Mouse (Mus musculus): ENCODE data around the gene Tomm40l. TPM values are rescaled to one million over a fixed set of nuclear protein-coding genes. Genes with fewer than 3 reads are reported as not detected.
"Not testable (repeated sequence)": the region's sequence is repeated elsewhere in the genome, so short reads cannot be mapped to it uniquely, and the experiment has no call there.

The Tomm40l gene
- polyA plus RNA-seq, 1 experiment = 2.2 TPM

DNA sequence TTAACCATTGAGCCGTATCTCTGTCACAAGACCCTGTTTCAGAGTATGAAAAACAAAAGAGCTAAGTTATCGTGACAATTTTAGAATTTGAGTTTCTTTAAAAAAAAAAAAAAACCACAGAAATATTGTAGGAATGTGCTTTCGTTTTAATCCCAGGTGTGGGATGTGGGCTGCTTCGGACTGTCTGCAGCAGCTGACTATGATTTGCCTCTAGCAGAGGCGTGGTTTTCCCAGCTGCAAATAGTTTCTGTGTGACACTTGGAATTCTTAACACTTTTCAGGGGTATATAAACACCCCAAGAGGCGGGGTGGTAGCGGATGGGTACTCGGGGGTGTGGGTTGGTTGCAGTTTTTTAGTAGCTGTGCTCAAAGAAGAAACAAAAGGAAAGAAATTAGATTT is 23.0 kb upstream of the Tomm40l start:
- peaks cover 21% of the 10 kb centered on the region for H3K27me3 ChIP-seq (ENCODE audit: control insufficient read depth)
- H3K4me1 ChIP-seq (ENCODE audit: control insufficient read depth) = peaks cover 38% of the 10 kb centered on the region
- H3K4me3 ChIP-seq (replicated peaks) = no peak overlapping the region
- peaks cover 43% of the 10 kb centered on the region for H3K36me3 ChIP-seq (ENCODE audit: control insufficient read depth)
- no peak for TF ChIP-seq TAL1 (IDR thresholded peaks at IDR 0.05; ENCODE audit: low read length)
- TF ChIP-seq GATA1 (IDR thresholded peaks at IDR 0.05; ENCODE audit: low read length) = no peak
- H3K9me3 ChIP-seq (ENCODE audit: control insufficient read depth, low read length) = no peaks in the 10 kb centered on the region

DNA sequence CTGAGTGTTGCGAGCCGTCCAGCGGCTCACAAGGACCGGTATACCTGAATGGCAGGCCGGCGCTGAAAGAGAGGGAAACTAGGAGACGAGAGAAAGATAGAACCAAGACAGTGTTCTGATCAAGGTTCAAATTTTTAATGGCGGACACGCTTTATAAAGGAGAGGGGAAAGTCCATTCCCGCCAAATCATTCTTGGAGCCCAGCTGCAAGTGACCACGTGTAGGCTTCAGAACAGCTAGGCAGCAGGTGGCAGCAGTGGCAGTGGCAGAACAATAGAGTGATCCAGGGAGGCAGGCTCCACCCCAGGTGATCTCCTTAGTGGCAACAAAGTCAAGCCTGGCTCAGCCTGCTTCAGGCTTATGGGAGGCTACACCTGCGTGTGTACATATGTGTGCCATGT is 19.6 kb upstream of the Tomm40l start:
- H3K4me3 ChIP-seq (replicated peaks); H3K27me3 ChIP-seq (ENCODE audit: control insufficient read depth); H3K9me3 ChIP-seq (ENCODE audit: control insufficient read depth, low read length): not testable (repeated sequence)
- Histone ChIP-seq H3K4me1 (ENCODE audit: control insufficient read depth) (peaks cover 20% of the 10 kb centered on the region), H3K36me3 (ENCODE audit: control insufficient read depth) (peaks cover 73% of the 10 kb centered on the region)

DNA sequence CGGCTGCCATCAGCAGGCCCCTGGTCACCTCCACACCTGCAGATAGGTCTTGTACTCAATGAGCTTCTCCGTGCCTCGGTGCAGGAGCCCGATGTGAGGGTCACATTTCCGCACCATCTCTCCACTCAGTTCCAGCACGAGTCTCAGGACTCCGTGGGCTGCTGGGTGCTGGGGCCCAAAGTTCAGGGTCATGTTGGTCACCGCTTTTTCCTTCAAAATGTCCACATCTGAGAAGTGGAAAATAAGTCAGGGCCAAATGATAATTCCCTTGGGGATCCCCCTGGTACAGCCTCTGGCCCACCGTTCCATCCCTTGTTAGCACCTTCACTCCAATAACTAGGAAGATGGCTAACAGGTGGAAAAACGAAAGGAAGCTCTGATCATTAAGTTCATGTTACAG is 18.6 kb upstream of the Tomm40l start:
- H3K4me3 ChIP-seq (replicated peaks) = no peak overlapping the region
- TF ChIP-seq GATA1 (IDR thresholded peaks at IDR 0.05; ENCODE audit: low read length) (no peak), TAL1 (IDR thresholded peaks at IDR 0.05; ENCODE audit: low read length) (no peak)
- H3K36me3 ChIP-seq (ENCODE audit: control insufficient read depth) = peaks cover 82% of the 10 kb centered on the region
- no peaks in the 10 kb centered on the region for H3K27me3 ChIP-seq (ENCODE audit: control insufficient read depth)
- H3K9me3 ChIP-seq (ENCODE audit: control insufficient read depth, low read length) = no peaks in the 10 kb centered on the region
- H3K4me1 ChIP-seq (ENCODE audit: control insufficient read depth) = peaks cover 12% of the 10 kb centered on the region

DNA sequence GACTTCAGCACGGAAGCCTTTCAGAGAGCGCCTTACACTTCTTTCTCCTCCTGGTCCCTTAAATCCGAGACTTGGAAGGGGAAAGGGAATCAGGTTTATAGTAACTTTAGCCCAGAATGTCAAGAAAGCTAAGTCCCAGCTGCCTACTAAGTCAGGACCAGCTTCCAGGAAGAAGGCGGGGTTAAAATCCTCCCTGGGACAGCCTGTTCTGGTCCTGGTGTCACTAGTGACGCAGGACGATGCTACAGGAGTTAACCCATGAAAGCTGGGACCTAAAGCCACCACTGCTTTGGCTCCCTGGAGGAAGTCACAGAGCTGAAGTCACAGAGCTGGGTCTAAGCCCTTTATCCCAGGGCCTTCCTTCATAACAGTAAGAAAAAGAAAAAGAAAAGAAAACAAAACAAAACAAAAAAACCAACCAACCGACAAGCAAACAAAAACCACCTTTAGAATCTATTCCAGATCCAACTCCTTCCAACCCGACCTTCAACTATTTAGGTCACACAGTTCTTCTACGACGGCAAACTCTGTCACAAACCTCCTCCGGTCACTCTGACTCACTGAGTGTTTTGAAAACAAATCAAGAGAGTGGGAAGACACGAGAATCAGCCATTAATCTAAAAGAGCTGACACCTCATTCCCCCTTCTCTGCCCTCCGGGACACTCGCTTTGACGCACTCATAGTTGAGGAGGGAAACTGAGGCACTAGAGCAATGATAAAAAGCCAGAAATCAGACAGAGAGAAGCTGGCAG is 17.9 kb upstream of the Tomm40l start:
- H3K4me3 ChIP-seq (replicated peaks) = no peak overlapping the region
- no peaks in the 10 kb centered on the region for H3K9me3 ChIP-seq (ENCODE audit: control insufficient read depth, low read length)
- peaks cover 87% of the 10 kb centered on the region for H3K36me3 ChIP-seq (ENCODE audit: control insufficient read depth)
- H3K4me1 ChIP-seq (ENCODE audit: control insufficient read depth) = peaks cover 5% of the 10 kb centered on the region
- TF ChIP-seq GATA1 (IDR thresholded peaks at IDR 0.05; ENCODE audit: low read length) (no peak), TAL1 (IDR thresholded peaks at IDR 0.05; ENCODE audit: low read length) (no peak)
- H3K27me3 ChIP-seq (ENCODE audit: control insufficient read depth) = no peaks in the 10 kb centered on the region

DNA sequence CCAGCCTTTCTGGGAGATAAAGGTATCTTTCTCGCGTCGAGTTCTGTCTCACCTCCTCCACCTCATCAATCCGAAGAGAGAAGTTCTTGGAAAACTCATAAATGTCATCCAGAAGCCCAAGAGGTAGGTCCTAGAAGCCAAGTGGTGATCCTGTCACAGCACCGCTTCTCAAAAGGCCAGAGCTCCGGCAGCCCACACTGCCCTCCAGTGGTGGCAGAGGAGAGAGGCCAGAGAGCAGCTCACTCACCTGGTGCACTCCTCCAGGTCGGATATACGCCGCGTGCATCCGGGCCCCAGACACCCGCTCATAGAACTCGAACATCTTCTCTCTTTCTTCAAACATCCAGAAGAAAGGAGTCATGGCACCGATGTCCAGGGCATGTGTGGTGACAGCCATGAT is 16.1 kb upstream of the Tomm40l start:
- TF ChIP-seq GATA1 (IDR thresholded peaks at IDR 0.05; ENCODE audit: low read length) = no peak
- TF ChIP-seq TAL1 (IDR thresholded peaks at IDR 0.05; ENCODE audit: low read length) = no peak
- H3K4me1 ChIP-seq (ENCODE audit: control insufficient read depth) = peaks cover 13% of the 10 kb centered on the region
- H3K27me3 ChIP-seq (ENCODE audit: control insufficient read depth) = no peaks in the 10 kb centered on the region
- no peak overlapping the region for H3K4me3 ChIP-seq (replicated peaks)
- H3K9me3 ChIP-seq (ENCODE audit: control insufficient read depth, low read length) = no peaks in the 10 kb centered on the region
- peaks cover 90% of the 10 kb centered on the region for H3K36me3 ChIP-seq (ENCODE audit: control insufficient read depth)

DNA sequence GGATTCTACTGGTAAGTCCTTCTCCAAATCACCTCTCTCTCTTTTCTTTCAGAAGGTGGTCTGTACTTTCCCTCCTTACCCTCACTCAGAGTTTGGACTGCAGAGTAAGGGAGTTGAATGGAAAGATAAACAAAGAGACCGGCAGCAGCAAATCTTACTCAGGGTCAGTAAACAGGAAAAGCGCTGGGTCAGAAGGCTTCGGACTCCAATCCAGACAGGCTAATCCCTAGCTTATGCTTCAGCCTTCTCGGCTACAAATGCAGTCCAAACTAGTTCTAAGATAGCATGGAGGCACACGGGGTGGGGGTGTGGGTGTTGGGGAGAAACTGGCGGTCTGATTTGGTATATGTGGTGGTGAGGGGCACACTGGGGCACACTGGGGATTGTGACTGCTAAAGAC is 15.1 kb upstream of the Tomm40l start:
- Histone ChIP-seq H3K4me3 (replicated peaks) (no peak overlapping the region), H3K9me3 (ENCODE audit: control insufficient read depth, low read length) (no peaks in the 10 kb centered on the region), H3K4me1 (ENCODE audit: control insufficient read depth) (peaks cover 22% of the 10 kb centered on the region), H3K36me3 (ENCODE audit: control insufficient read depth) (peaks cover 82% of the 10 kb centered on the region), H3K27me3 (ENCODE audit: control insufficient read depth) (no peaks in the 10 kb centered on the region)
- no peak for TF ChIP-seq TAL1 (IDR thresholded peaks at IDR 0.05; ENCODE audit: low read length)
- TF ChIP-seq GATA1 (IDR thresholded peaks at IDR 0.05; ENCODE audit: low read length) = no peak

DNA sequence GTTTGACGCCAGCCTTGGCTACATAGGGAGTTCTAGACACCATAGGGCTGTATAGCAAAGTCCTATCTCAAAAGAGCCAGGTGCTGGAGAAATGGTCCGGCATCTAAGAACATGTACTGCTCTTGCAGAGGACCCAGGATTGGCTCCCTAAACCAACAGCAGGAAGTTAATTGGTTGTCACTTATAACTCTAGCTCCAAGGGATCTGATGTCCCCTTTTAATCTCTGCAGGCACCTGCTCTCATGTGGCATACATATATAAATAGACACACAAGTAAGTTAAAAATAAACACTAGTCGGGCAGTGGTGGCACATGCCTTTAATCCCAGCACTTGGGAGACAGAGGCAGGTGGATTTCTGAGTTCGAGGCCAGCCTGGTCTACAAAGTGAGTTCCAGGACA is 13.5 kb upstream of the Tomm40l start:
- TF ChIP-seq GATA1 (IDR thresholded peaks at IDR 0.05; ENCODE audit: low read length) (no peak), TAL1 (IDR thresholded peaks at IDR 0.05; ENCODE audit: low read length) (no peak)
- no peaks in the 10 kb centered on the region for H3K9me3 ChIP-seq (ENCODE audit: control insufficient read depth, low read length)
- peaks cover 30% of the 10 kb centered on the region for H3K4me1 ChIP-seq (ENCODE audit: control insufficient read depth)
- no peaks in the 10 kb centered on the region for H3K27me3 ChIP-seq (ENCODE audit: control insufficient read depth)
- peaks cover 68% of the 10 kb centered on the region for H3K36me3 ChIP-seq (ENCODE audit: control insufficient read depth)
- H3K4me3 ChIP-seq (replicated peaks) = no peak overlapping the region

DNA sequence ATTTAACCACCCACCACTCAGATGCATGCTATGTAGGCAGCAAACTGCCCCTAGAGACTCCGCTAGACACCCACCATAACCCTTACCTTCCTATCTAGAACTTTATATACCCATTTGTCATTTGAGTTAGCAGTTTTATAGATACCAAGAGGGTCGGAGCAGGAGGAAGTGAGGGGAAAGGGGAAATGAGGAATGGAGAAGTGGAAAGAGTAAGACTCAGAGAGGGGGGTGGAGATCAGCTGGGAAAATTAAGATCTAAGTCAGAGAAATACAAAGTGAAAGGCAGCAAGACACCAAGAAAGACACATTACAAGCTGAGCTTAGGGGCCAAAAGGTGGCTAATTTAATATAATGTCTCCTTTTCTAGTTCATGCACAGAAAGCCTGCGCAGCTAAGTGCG is 12.2 kb upstream of the Tomm40l start:
- H3K36me3 ChIP-seq (ENCODE audit: control insufficient read depth) = peaks cover 58% of the 10 kb centered on the region
- no peak overlapping the region for H3K4me3 ChIP-seq (replicated peaks)

DNA sequence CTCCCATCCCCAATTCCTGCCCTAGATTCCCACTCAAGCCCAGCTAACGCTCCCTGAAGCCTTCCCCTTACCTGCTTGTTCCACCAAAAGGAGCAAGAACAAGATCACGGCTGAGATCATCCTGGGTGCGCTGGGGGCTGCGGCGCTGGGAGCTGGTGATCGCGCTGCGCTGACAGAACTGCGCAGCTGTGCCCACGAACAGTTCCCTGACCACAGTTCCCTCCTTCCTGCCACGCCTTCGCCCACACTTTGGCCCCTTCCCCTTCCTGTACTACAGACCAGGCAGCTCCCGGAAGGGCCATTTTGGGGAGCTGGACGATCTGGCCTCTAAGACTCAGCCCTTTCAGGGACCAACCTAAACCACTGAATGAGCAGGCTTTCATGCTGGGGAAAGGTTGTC is 11.8 kb upstream of the Tomm40l start, which contains the start of gene Fcer1g:
TSS of gene Fcer1g (minus strand) at position 240 of the 400 bp plus-strand sequence.
- Histone ChIP-seq H3K4me3 (replicated peaks) (no peak within 1 kb of the TSS), H3K27me3 (ENCODE audit: control insufficient read depth) (no peaks in the 10 kb centered on the region), H3K9me3 (ENCODE audit: control insufficient read depth, low read length) (no peaks in the 10 kb centered on the region), H3K36me3 (ENCODE audit: control insufficient read depth) (peaks cover 54% of the 10 kb centered on the region), H3K4me1 (ENCODE audit: control insufficient read depth) (peaks cover 30% of the 10 kb centered on the region)
- TF ChIP-seq GATA1 (IDR thresholded peaks at IDR 0.05; ENCODE audit: low read length) (no peak), TAL1 (IDR thresholded peaks at IDR 0.05; ENCODE audit: low read length) (no peak)

More for the DNA sequence above, 12.2 kb upstream of the Tomm40l start:
- no peak for TF ChIP-seq GATA1 (IDR thresholded peaks at IDR 0.05; ENCODE audit: low read length)
- TF ChIP-seq TAL1 (IDR thresholded peaks at IDR 0.05; ENCODE audit: low read length) = no peak
- Histone ChIP-seq H3K9me3 (ENCODE audit: control insufficient read depth, low read length) (no peaks in the 10 kb centered on the region), H3K27me3 (ENCODE audit: control insufficient read depth) (no peaks in the 10 kb centered on the region), H3K4me1 (ENCODE audit: control insufficient read depth) (peaks cover 30% of the 10 kb centered on the region)

Data from erythroblast, embryonic 14.5 days (primary cell).